Mouse (Mus musculus): ENCODE measurements around the gene Ung.

Ung gene

DNA sequence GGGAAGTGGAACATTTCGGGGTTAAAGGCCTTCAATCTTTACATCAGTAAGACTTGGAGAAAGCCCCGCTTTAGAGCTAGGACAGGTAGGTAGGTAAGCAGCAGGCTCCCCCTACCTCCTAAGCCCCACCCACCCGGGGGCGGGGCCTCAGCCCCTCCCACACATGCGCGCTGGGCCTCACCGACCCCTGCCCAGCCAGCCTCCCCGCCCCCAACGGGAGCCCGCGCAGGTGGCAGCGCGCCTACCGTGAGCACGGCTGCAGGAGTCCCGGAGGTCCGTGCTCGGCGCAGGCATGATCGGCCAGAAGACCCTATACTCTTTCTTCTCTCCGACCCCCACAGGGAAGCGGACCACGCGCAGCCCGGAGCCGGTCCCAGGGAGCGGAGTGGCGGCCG is at the start of gene Ung:
Gene Ung (plus strand): TSS at position 176 of the 395 bp plus-strand sequence.
- peak; percentile 86 for DNase-seq

DNA sequence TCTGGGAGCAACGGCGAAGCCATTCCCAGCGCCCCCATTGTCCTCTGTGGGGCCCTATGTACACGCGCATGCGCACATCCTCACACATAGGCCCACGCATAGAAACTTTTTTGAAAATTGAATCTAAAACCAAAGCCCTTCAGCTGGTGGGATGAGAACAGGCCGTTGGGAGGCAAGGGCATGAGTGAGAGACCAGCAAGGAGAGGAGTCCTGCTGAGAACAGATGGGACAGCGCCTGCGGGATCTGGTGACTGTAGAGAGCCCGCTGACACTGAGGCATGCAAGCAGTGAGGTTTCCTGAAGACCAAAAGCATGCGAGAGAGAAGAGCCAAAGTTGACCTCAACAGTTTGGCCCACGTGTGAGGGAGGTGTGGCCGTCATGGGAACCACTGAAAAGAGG is 44.7 kb upstream of the Ung start:
- DNase-seq = no peak

DNA sequence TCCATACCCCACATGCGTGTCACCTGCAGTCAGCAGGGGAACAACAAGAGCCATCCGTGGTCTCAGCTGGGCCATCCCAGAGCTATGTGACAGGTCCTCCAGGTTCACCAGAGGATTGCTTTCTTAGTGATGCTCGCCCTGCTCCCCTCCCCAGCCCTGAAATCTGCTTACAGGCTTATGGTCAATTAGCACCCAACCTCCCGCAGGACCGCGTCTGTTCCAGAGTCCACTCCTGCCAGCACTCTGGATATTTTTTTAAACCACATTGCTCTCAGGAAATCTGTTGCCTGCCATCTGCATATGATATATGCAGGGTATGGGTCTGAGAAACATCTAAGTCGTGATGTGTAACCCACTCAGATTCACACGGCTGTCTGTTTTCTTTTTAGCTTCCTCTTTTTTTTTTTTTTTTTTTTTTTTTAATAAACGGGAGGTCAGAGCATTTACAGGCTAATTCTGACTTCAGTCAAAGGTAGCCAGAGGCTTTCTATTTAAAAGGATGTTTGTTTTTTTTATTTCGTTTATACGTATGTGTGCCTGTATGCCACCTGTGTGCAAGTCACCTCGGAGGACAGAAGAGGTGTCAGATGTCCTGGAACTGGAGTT is 42.2 kb upstream of the Ung start:
- no peak for DNase-seq

DNA sequence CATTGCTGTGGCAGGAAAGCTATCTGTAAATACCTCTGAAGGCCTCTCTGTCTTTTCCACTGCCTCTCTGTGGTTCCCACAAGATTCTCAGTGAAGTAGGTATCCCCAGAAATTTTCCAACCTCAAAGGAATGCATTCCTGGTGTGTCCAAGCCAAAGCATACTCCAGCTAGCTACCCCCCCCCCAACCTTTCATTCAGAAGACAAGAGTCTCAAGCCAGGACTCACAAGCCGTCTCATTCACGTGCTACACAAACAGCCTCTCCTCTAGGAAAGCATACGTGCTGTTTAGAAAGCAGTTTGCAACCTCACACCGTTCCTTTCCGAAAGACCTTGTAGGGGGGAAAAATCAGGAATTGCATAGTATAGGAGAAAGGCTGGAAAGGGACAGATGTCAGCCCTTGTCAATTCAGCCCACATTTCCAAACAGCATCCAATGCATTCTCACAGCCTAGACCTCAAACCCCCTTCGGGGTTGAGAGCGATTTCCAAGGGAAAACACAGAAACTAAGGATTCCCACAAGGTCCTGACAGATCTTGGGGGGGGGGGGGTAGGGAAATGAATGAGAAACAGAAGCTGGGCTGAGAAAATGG is 39.7 kb upstream of the Ung start:
- DNase-seq = no peak

DNA sequence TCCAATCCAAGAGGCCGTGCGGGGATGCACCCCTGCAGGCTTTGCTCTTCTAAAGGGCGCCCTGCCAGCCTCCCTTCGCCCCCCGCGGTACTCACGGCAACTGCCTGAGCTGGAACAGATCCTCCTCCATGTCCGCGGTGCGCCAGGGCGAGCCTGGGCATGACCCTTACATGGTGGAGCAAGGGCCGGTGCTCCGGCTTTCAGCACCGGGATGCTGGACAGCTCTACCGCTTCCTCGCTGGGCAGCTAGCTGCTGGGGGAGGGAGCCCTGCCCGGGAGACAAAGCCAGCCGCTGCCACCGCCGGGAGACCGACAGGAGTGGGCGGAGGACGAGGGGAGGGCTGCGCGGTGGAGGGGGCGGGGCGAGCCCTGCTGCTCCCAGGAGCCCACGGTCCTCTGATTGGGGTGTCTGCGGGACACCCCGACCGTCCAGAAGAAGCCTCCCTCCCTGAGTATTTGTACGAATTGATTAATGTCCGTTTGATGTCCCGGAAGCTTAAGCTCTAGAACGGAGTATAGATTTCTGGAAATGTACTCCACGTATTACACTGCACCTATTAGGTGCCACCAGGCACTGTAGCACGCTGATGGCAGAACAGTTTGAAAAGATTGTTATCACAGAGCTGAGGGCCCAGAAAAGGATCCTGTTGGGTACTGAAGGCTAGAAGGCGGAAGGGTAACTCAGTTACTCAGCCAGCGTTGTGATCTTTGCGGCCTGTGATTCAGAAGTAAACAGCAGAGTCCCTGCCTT is 39.0 kb upstream of the Ung start, which contains the start of gene Svop:
Gene Svop (minus strand): TSS at position 514 of the 751 bp plus-strand sequence.
- DNase-seq = peak; percentile 51

DNA sequence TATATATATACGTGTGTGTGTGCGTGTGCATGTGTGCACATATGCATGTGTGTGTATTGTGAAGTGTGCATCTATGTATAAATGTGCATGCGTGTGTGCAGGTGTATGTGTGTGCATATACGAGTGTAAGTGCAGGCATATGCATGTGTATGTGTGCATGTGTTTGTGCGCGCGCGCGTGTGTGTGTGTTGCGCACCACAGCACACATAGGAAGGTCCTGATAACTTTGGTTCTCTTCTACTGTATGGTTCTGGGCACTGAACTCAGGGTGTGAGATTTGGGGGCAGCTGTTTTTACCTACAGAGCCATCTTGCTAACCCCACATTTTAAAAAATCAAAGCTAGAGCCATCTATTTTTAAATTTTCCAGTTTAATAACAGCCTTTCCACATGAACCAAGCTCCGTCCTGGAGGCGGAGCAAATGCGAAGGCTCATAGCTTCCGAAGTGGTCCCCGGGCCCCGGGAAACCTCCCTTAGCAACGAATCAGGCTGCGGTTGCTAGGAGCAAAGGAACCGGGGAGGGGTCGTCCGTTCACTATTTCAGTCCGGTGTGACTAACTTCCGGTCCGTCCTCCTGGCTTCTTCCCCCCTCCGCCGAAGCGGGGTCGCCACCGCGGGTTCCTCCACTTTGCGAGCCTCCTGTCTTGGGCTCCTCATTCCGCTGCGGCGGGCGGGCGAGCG is 30.3 kb upstream of the Ung start:
- peak; percentile 93 for DNase-seq

DNA sequence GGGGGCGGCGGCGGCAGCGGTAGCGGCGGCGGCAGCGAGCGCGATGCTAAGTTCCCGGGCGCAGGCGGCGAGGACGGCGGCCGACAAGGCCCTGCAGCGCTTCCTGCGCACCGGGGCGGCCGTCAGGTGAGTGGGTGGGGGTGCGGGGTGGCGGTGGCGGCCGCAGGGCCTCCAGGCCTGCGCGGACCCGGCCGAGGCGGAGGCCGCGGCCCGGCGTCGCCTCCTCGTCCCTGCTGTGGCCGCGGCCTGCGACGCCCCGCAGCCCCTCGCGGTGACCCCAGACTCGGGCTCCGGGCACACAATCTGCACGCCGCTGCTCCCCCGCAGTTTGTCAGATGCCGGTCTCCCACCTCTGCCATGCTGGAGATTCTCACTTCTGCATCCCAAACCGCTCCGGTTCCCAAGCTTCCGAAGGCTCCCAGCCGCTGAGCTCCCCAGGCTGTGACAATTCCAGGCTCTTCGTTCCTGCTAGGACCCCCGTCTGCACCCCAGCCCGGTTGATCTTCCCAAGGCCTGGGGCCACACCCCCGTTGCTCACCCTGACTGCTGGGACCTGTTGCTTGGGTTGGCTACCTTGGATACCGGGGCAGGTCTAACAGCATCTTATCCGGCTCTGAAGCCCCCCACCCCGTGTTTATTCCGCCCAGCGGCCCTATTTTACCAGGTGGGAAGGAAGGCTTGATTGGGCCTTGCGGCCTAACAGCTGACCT is 29.6 kb upstream of the Ung start:
- no peak for DNase-seq

DNA sequence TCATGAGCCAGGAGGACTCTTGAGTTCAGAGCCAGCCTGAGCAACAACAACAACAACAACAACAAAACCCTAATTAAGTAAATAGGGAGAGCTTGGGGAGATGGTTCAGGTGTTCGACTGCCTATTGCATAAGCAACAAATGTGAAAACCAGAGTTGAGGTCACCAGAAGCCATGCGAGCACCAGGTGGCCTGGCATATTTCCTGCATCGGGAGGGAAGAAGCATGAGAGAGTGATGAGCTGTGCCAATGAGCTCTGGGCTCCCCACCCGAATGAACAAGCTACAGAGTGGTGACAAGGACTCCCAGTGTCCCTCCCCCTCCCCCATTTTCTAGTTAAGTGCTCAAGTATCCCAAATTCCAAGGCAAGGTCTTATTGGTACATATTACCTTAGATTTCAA is 28.3 kb upstream of the Ung start:
- DNase-seq = no peak

DNA sequence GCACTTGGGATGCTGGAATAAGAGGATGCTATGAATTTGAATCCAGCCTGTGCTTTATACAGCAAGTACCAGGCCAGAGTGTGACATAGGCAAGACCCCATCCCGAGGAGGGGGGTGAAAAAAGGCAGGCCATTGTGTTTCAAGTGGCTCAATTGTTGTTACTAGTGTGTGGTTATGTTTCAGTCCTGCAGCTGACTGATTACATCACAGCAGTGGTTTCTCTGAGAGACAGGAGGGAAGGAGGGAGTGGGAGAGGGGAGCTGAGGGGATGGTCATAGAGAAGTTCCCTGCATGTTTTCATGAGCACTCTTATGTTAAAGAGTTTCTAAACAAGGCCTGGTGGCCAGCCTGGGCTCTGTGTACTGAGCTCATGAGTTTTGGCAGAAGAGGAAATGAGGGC is 27.4 kb upstream of the Ung start:
- no peak for DNase-seq

DNA sequence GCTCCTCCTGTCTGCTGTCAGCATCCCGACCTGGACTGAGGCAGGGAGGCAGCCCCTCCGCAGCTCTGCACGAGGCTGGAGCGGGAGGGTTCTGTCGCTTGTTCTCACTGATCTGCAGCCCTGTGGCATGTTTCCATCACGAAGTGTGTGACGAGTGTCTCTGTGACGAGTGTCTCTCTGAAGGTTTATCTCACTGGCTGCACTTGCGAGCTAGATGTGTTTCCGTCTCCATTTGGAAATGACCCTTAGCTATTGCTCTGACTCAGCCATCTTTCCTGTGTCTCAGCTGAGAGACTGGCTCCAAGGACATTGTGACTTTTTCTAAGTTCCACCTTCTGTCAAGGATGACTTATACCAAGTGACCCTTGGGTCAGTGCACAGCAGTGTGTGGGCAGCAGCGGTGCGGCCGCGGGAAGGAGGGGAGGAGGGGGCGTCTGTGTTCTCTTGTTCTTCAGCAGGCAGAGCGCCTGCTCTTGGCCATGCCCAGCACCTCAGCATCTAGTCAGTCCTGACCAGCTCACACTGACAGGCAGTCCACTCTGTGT is 23.7 kb upstream of the Ung start:
- DNase-seq = no peak

DNA sequence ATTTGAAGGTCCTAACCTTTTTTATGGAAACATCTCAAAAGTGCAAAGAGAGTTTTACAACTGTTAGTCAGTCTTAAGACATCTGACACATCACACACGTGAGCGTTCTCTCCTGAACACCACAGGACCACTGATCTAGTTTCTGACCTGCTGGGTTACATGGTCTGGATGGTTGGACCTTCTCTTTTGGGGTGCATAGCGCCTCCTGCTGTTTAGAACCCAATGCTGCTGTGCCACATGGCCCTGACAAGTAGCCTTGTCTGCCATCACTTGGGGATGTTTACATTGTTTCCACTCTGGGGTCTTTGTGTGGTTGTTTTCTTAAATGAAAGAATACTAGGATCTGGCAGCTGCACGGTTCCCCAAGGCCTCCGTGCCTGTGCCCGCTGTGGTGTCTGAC is 16.9 kb upstream of the Ung start:
- no peak for DNase-seq

DNA sequence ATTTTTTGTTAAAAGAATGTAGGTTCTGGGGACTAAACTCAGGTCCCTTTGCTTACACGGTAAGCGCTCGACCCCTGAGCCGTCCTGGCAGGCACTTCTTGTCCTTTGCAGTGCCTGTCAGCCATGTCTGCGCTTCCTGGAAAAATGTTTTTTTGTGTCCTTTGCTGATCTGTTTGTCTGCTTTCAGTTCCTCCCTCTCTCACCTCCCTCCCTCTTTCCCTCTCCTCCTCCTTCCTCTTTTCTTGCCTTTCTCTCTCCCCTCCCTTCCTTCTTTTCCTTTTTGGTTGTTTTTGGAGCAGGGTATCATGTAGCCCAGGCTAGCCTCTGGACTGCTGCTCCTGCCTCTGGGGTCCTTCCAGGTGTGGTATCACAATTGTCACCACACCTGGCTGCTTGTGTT is 15.2 kb upstream of the Ung start:
- DNase-seq = no peak

DNA sequence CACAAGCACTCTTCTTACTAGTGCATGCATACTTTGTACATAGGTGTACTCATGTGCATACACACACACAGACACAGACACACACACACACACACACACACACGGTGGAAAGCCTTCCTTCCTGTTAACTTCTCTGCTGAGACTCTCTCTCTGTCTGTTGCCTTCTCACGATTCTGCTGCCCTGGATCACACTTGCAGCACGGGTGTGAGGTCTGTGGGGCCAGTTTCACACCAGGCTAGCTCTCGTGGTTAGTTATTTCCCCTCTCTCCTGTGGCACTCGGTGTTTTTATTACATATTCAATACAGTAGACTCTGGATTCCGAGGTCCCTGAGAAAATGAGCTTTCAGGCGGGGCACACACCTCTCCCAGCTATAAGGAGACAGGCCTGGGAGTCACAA is 13.6 kb upstream of the Ung start:
- DNase-seq = no peak

DNA sequence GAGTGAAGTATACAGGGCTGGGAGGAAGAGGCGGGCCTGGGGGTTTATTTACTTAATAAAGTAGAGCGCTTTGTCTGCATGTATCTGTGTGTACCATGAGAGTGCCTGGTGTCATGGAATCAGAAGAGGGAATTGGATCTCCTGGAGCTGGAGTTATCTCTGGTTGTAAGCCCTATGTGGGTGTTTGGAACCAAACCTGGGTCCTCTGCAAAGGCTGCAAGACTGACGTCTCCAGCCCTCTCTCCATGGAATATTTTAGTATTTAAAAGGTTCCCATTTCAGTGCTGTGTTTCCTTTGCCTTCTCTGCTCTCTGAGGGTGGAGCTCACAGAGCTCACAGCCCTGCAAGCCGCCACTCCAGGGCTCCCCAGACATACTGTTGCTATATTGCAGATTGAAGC is 10.4 kb upstream of the Ung start:
- DNase-seq = no peak

DNA sequence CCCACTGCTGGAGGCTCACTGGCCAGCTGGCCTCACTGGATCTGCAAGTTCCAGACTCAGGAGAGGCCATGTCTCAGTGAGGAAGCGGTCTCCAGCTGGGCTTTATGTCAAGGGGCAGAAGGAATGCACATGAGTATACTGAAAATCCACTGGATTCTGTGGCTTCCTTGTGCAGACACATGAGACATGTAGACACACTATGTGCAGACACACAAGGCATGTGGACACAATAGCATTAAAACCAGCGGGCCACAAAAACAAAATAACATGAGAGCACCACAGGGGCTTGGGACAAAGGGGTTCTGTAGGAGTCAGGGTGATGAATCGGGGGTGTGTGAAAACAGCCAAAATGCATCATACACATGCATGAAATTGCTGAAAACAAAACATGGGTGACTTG is 4.2 kb upstream of the Ung start:
- no peak for DNase-seq

DNA sequence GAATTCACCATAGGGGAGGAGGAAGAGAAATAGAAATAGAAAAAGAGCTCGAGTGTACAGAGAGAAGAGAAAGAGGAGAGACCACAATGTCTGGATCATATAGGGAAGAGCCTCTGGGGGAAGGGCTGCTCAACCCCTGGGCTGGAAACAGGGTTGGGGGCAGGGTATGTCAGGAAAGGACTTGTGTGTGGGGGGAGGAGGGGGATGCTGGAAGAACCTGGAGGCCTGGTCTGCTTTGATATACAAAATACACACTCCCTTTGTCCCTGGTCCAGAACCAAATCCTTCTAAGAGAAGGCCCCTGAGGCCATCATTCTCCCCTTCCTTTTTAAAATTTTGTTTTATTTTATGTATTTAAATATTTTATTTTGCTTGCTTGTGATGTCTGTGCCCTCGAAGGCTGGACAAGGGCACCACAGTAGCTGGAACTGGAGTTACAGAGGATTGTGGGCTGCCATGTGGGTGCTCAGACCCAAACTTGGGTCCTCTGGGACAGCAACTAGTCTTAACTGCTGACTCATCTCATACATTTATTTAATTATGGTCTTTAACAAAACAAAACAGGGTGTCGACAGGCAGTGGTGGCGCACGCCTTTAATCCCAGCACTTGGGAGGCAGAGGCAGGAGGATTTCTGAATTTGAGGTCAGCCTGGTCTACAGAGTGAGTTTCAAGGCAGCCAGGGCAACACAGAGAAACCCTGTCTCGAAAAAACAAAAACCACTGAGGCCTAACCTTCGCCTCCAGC is 3.5 kb upstream of the Ung start:
- DNase-seq = no peak

DNA sequence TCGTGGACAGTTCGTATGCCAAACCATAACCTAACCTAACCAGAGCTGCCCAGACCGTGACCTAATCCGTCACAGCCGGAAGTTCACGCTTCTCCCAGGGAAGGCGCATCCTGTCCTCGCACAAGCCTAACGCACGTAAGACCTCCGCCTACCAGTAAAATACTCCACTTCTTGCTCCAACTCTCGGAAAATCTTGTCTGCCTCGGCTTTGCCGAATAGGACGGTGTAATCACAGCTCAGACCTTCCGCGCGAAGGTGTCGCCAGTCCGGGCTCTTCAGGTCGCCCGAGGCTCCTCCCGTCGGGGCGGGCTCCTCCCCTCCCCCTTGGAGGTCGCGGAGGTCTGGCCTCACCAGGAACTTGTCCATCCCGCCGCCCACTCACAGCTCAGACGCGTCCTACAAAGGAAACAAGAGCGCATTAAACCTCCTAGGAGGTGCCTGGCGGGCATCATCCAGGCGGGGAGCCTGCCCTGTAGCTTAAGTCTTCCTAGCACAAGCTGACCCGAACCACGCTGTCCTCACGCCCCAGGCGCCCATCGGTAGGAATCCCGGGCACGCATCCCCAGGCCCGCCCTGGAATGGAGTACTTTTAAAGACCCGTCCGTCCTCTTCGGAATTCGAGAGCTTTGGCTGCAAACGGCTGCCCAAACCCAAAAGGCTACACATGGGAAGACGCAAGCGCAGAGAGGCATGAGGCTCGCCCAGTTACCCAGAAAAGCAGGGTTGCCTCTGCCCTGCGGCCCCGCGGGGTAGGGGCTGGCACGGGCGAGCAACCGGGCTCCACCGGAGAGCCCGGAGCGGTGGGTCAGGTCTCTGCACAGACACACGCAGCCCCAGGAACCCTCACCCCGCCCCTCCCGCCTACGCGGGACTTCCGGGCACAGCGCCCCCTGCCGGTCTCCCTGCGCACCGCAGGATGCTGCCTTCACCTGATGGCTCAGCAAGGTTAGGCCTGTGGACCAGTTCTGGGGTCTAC is 2.5 kb upstream of the Ung start, which contains the start of gene Alkbh2:
Gene Alkbh2 (minus strand): TSS at position 845 of the 976 bp plus-strand sequence.
- DNase-seq = peak; percentile 92

DNA sequence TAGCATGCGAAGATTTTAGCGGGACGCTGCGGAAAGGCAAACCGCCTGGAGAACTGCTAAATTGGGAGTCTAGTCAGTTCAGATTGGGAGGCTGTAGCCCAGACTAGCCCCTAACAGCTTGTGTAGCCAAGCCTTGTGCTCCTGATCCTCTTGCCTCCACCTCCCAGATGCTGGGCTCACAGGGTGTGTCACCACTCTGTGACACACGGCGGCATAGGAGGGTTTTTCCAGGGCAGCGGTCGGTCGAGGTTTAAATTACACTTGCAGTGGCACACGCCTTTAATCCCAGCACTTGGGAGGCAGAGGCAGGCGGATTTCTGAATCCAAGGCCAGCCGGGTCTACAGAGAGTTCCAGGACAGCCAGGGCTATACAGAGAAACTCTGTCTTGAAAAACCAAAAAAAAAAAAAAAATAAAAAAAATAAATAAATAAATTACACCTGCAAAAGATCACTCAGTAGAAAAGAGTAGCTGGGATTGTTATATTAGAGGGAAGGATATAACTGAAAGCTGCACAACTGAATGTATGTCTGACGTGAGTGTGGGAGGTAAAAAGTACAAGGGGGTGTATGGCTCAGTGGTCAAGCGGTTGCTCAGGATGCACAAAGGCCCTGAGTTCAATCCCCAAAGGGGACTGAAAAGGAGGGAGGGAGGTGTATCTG is 506 bp upstream of the Ung start:
- peak; percentile 8 for DNase-seq

DNA sequence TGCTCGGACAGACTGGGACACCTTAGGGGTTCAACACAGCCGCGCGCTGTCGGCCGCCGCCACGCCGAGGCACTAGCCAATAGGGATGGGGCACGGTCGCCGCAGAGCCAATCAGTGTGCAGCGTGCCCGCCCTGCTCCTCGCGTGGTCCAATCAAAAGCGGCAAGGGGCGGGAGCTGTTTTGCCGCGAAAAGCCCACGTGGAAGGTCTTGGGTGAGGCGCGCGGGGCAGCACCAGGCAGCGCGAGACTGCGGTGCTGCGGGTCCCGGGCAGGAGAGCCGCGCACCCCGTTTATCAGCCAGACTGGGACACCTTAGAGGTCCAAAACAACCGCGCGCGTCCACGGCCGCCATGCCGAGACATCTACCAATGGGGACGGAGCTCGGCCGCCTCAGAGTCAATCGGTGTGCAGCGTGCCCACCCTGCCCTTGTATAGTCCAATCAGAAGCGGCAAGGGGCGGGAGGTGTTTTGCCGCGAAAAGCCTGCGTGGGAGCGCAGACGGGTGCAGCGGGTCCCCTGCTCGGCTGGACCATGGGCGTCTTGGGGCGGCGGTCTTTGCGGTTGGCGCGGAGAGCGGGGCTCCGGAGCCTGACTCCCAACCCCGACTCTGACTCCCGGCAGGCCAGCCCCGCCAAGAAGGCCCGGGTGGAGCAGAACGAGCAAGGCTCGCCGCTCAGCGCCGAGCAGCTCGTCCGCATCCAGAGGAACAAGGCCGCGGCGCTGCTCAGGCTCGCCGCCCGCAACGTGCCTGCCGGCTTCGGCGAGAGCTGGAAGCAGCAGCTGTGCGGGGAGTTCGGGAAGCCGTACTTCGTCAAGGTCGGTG is 723 bp downstream of the Ung start:
- DNase-seq = peak; percentile 94

All from thymus, postnatal 14 days (tissue).